Mouse (Mus musculus) stomach, embryonic 15.5 days (tissue): Measurements from ENCODE around the gene Nudt10. TPM values are rescaled to one million over a fixed set of nuclear protein-coding genes. Genes with fewer than 3 reads are reported as not detected.
"Not testable (repeated sequence)": the region's sequence is repeated elsewhere in the genome, so short reads cannot be mapped to it uniquely, and the experiment has no call there.

ENCODE experiments used
- ATAC-seq: fragments of 200-750 bp; cut with Nextera tagmentation; 2 replicates; pipeline ENCODE4 v1.8.0; 2017; ENCODE audit warnings: low read depth, moderate number of reproducible peaks, moderate TSS enrichment; ENCODE audit not compliant: insufficient read depth, low FRiP score
- H3K27ac ChIP-seq: fragments of 300-500 bp; sonication (generic); 2 replicates; pipeline ENCODE4 v1.5.1; 2015; ENCODE audit warnings: mild to moderate bottlenecking, inconsistent platforms
- H3K27me3 ChIP-seq: fragments of 300-500 bp; sonication (generic); replicated peaks from 2 replicates; pipeline ENCODE4 v1.6.1; 2015; ENCODE audit warnings: inconsistent platforms
- H3K36me3 ChIP-seq: fragments of 300-500 bp; sonication (generic); 2 replicates; pipeline ENCODE4 v1.6.1; 2015; ENCODE audit warnings: inconsistent platforms
- H3K4me1 ChIP-seq: fragments of 300-500 bp; sonication (generic); 2 replicates; pipeline ENCODE4 v1.6.1; 2015; ENCODE audit warnings: inconsistent platforms
- H3K4me2 ChIP-seq: fragments of 300-500 bp; sonication (generic); 2 replicates; pipeline ENCODE4 v1.6.1; 2015; ENCODE audit warnings: mild to moderate bottlenecking, inconsistent platforms
- H3K4me3 ChIP-seq: fragments of 300-500 bp; sonication (generic); replicated peaks from 2 replicates; pipeline ENCODE4 v1.5.1; 2015; ENCODE audit warnings: inconsistent platforms
- H3K9ac ChIP-seq: fragments of 300-500 bp; sonication (generic); 2 replicates; pipeline ENCODE4 v1.6.1; 2015; ENCODE audit warnings: inconsistent platforms
- H3K9me3 ChIP-seq: fragments of 300-500 bp; sonication (generic); 2 replicates; pipeline ENCODE4 v1.6.1; 2016; ENCODE audit warnings: inconsistent platforms
- WGBS: fragments of 180-500 bp; shearing (Covaris S2); methylation state at CpG from one replicate; pipeline ENCODE4 v1.1.7; 2015; 5-methylcytosine and 5-hydroxymethylcytosine counted together
- polyA plus RNA-seq: library from polyadenylated mRNA; unstranded; fragments of >200 nt; fragmentation: Nextera tagmentation; extraction: Ambion mirVana; gene quantifications from 2 replicates; pipeline ENCODE4 v1.2.1, GENCODE M21; 2015

The Nudt10 gene
- polyA plus RNA-seq = 4.5 and 4.9 TPM in 2 replicates

DNA sequence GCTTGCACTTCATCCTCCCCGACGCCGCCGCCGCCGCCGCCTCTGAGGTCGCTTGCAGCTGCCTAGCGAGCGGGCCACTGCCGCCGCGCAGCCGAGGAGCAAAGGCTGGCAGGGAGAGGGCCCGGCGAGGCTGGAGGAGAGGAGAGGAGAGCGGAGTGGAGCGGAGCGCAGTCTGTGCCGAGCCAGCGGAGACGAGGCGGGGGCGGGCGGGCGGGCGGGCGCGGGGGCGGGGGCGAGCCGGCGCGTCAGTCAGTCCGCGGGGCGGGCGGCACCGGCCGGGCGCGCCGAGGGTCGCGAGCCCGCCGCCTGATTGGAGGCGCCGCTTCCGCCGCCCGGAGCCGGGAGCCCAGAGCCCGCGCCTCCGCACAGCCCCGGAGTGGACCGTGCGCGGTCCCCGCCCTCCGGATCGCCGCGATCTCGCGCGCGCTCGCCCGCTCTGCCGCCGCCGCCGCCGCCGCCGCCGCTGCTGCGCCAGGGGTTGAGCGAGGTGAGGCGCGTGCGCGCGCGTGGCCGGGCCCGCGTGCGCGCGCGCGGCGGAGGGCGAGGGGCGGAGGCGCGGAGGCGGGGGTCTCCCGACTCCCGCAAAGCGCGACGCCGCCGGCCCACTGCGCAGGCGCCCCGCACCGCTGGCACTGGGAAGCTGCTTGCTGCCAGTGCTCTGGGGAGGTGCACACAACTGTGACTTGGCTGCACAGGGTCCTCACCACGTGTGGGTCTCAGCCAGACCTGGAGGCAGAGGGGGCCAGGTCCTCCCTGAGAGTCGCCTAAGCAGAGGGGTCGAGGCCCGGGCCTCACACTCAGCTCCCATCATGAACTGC lies at the start of gene Nudt10:
TSS of gene Nudt10 (minus strand) at position 193 of the 818 bp plus-strand sequence.
- Histone ChIP-seq H3K4me3 (peak within 1 kb of the TSS; percentile 25), H3K4me2 (peak within 1 kb of the TSS; percentile 43)
- H3K9ac ChIP-seq, H3K9me3 ChIP-seq, H3K27ac ChIP-seq, H3K36me3 ChIP-seq, H3K27me3 ChIP-seq, H3K4me1 ChIP-seq: not testable (repeated sequence)
- 26% methylated on average over 13 of the region's 116 CpGs for WGBS
- peak; percentile 86; the same call in 1 of the 2 replicates for ATAC-seq

DNA sequence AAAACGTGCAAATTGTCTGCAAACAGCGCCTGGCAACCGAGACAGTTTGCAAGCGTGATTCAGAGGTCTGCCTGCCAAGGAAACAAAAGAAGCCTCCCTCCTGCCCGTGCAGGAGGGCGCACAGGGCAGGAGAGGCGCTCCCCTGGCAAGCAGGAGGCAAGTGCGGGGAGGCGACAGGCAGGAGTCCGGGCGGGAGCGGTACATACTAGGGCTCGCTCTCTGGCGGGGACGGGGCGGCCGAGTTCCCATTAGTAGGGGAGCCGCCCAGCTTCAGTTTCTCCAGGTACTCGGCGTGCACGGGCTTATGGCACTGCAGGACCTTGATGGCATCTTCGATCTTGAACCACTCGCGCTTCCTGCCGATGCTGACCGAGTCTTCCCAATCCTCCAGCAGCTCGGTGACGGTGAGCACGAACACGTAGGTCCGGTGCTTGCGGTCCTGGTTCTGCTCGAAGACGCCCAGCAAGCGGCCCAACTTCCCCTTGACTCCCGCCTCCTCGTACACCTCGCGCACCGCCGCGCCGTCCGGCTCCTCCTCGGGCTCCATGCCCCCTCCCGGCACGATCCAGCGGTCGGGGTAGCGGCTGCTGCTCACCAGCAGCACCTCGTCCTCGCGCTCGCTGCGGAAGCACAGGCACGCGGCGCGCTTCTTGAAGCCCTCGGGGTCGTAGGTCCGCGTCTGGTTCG lies 536 bp downstream of the Nudt10 start:
- 15% methylated on average over 18 of the region's 64 CpGs for WGBS
- not testable (repeated sequence) for H3K9me3 ChIP-seq
- H3K4me3 ChIP-seq = peak overlapping the region; percentile 25

DNA sequence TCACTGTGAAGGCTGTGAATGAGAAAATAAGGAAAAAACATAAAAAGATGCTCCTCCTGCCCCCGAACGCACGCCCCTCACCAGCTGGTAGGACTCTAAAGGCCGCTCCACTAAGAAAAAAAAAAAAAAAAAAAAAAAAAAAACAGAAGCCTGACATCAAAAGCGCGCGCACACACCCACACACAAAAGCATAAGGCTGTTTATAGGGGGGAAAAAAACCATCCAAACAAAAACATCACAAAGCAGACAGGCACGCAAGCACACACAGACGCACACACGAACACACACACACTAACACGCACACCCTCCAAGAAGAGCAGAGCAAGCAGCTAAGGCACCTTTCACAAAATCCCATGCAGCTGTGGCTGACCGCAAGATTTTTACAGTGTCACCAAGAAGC lies 1.1 kb downstream of the Nudt10 start:
- Histone ChIP-seq H3K9me3 (no peaks in the 10 kb centered on the region), H3K9ac (no peak overlapping the region), H3K4me1 (no peaks in the 10 kb centered on the region), H3K4me2 (peak overlapping the region; percentile 43), H3K27me3 (no peaks in the 10 kb centered on the region), H3K4me3 (peak overlapping the region; percentile 24; the same call in 1 of the 2 replicates), H3K27ac (no peak overlapping the region), H3K36me3 (no peaks in the 10 kb centered on the region)
- no peak for ATAC-seq
- 11% methylated on average over 12 of the region's 12 CpGs for WGBS

More for the DNA sequence above, 536 bp downstream of the Nudt10 start:
- not testable (repeated sequence) for H3K9ac ChIP-seq, H3K4me1 ChIP-seq, H3K36me3 ChIP-seq, H3K27ac ChIP-seq, H3K27me3 ChIP-seq
- peak; percentile 70; the same call in 1 of the 2 replicates for ATAC-seq
- H3K4me2 ChIP-seq = peak overlapping the region; percentile 43

Other genes starting within 250 kb of the Nudt10 start
- 2.8 and 3.0 TPM in 2 replicates for gene Nudt11, start 125.6 kb downstream of the Nudt10 start, polyA plus RNA-seq
- not detected in 2 replicates for gene AU022751, start 89.6 kb downstream of the Nudt10 start, polyA plus RNA-seq
- 0.04 and 0.06 TPM in 2 replicates for gene Bmp15, start 147.7 kb upstream of the Nudt10 start, polyA plus RNA-seq
- 2.4 and 3.5 TPM in 2 replicates for gene Shroom4, start 226.8 kb upstream of the Nudt10 start, polyA plus RNA-seq